Mouse (Mus musculus) gastrocnemius, postnatal 4 days (tissue): ENCODE results near the gene Gpr18. TPM values are rescaled to one million over a fixed set of nuclear protein-coding genes. Genes with fewer than 3 reads are reported as not detected.
A peak's percentile ranks its signal among the peaks of the same experiment; 100 is the strongest.

ENCODE experiments used
- DNase-seq, 2 experiments: peaks; one replicate each; pipeline ENCODE4 v3.0.0; 2021 to 2022; ENCODE audit warnings: low spot score in 2 of 2, mixed read lengths in 2 of 2
- total RNA-seq, 2 experiments: library from RNA; stranded (reverse); gene quantifications; 2 replicates each; pipeline ENCODE4 v1.2.3; 2021

Gpr18 gene
- total RNA-seq, 2 experiments from 2014 or later, result not detected

DNA sequence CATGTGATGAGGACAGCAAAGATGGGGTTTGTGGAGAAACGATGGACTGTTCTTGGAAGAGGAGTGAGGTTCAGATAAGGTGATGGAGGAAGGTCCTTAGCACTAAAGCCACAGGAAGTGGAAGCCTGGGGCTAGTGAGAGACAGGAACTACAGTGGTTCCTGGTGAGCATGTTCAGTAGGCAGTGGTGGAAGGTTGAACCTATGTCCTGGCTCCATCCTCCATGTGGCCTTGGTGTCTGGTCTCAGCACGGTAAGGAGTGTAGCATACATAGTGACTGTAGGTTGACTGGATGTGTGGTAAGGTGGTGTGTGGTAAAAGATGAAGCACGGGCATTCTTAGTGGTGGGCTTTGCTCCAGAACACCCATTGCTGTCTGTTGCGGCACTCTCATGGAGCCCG is 34.3 kb upstream of the Gpr18 start:
- no peak for DNase-seq

DNA sequence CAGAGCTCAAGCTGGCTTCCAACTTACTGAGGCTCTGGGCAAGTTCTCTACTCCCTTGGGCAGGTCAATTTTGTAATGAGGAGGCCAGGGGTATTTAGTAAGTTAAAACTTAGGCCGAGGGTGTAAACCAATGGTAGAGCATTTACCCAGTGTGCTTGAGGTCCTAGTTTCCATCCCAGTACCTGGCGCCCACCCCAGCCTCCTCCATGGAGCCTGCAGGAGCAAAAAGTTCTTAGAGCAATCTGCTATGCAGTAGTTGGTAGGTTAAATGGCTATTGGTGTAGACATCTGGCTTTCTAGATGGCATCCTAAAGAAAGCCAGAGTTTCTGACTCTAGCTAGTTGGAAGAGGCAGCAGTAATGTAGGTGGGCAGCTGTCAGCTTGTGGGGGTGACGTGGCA is 33.9 kb upstream of the Gpr18 start:
- no peak for DNase-seq

DNA sequence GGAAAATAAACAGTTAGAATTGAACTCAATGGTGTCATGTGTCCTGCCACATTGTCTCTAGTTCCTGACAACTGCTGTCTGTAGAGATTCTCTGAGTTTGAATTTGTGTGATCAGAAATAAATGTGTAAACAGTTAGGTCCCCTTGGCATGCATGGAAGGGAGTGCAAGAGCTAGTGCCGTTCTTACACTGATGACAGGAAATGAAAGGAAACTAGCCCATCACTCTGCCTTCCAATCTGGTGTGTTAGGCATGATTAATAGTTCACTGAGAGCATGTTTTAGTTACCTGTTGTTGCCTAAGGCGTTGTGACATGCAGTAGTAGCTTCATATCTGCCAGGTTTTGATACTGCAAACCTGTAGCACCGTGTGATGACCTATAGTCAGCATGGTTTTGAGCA is 32.4 kb upstream of the Gpr18 start:
- no peak for DNase-seq

GRCm38 (mm10) chr14:121947201-121947760 is 31.7 kb upstream of the Gpr18 start:
- no peak for DNase-seq

DNA sequence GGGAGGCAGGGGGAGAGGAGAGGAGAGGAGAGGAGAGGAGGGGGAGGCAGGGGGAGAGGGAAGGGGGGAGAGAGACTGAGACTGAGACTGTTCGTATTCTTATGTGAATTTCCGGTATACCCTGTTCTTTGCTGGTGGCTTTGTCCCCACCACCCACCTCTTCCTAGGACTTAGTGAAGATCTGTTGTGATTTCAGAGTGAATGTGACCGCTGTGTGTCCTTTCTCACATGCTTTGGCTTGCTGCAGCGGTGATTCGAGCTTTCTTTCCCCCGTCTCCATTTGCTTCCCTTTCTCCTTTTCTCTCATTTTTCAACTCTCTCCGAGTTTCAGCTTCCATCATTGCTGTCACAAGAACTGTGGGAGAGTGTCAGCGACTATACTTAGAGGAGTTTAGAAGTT is 31.1 kb upstream of the Gpr18 start:
- no peak for DNase-seq

- no peak for DNase-seq
Measured at GRCm38 (mm10) chr14:121946131-121946530, 30.6 kb upstream of the Gpr18 start.

DNA sequence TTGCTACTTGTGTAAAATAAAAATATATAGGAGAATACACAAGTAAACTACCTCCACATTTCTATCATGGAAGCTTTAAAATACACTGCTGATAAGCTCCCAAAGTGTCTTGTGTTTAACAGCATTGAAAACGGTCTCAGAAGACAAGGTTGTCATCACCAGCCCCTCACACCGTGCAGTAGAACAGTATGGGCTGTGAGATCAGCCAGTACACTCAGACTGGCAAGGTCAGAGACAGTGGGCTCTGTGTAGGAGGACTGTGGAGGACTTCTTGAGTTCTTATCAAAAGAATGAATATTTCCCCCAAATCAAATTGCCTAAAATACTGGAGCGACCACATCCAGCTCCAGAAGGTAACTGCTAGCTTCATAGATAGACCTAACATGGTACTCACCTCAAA is 24.0 kb upstream of the Gpr18 start:
- no peak for DNase-seq

- no peak for DNase-seq
Measured at GRCm38 (mm10) chr14:121938256-121939191, 22.9 kb upstream of the Gpr18 start.

DNA sequence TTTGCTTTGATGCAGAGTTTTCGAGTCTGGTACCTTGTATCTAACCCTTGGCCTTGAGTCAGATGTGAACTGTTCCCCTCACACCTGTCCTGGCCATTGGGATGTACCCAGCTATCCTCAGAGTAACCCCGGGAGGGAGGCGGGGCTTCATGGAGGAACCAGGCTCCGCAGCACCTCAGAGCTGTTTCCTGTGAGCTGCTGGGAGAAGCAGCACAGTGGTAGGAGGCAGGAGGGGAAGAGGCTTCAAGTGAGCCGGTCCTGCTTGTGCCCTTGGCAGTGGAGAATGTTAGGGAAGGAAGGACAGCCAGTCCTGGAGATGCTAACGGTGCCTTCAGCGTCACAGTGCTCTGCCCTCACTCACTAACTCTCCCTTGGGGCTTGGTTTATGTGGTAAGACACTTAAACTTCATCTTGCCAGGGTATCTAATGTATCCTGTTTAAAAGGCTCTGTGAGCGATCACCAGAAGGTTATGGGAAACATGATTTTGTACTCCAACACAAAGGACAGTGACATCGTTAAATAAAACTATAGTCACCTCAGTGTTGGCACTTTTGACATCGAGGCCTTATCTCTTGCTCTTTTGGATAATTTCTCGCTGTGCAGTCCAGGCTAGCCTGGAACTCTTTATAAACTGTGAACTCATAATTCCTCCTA is 22.1 kb upstream of the Gpr18 start:
- no peak for DNase-seq

- DNase-seq, result no peak
Measured at GRCm38 (mm10) chr14:121936856-121937255, 21.3 kb upstream of the Gpr18 start.

DNA sequence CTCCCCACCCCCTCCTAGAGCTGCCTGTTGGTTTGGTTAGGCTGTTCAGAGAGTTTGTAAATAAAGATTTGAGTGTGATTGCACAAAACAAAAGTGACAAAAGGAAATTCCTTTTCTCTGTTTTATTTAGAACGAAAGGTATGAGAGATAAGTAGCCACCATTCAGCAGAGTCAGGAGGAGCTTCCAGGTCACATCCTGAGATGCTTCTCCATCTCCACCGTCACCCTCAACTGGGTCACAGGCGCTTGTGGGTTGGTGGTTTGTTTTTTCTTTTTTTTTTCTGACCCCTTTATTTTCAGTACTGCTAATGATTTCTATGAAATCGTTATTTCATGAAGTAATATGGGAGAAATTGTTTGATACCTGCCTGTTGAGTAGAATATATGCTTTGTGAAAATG is 20.8 kb upstream of the Gpr18 start:
- DNase-seq, result no peak

DNA sequence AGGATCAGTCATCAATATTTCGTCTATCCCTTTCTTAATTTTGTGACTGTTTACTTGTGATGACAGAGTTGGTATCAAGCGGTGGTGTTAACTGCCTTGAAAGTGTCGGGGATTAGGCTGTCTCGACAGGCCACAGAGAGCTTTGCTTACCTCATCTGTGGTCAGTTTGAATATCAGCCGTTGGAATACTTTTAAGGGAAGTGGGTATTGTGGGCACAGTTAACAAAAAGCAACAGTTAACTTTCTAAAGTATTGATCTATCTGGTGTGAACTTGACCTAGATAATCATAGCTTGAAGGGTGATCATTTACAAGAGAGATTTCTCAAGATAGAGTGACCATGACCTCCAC is 19.0 kb upstream of the Gpr18 start:
- DNase-seq, result no peak

GRCm38 (mm10) chr14:121933906-121934596 is 18.5 kb upstream of the Gpr18 start:
- DNase-seq, result no peak

- DNase-seq, result no peak
Measured at GRCm38 (mm10) chr14:121932180-121932579, 16.6 kb upstream of the Gpr18 start.

GRCm38 (mm10) chr14:121931594-121931993 is 16.0 kb upstream of the Gpr18 start:
- DNase-seq, result no peak

- no peak for DNase-seq
Measured at GRCm38 (mm10) chr14:121930731-121931383, 15.3 kb upstream of the Gpr18 start.

GRCm38 (mm10) chr14:121929243-121929951 is 13.8 kb upstream of the Gpr18 start:
- no peak for DNase-seq

DNA sequence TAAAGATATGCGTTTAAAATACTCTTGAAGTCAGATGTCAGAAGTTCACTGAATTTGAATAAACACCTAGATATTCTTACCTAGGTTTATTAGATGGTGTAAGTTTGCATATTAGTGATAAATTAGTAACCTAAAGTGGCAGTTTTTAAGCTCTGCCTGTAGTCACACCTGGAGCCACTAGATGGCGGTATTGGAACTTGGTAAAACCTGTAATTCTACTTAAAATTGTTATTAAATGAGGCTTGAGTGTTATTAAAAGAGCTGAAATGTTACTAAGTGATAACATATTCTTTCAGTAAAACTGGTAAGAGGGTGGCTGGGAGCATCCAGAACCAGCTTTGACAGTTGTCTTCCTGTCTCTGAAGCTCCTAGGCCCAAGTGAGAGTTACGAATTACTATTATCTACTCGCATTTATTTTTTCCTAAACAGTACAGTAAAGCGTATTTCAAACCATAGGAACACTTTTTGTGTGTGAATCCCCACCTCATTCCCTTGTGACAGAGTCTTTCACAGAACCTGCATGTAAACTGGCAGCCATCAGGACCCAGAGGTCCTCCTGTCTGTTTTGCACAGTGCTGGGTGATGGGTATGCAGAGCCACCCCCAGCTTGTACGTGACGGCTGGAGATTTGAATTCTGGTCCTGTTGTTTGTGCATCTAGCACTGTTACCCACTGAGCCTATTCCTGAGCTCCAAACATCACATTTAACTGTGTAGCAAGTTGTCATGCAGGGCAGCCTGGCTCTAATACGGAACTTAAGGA is 13.0 kb upstream of the Gpr18 start:
- peak in 1 of 2 experiments; percentile 48 for DNase-seq

DNA sequence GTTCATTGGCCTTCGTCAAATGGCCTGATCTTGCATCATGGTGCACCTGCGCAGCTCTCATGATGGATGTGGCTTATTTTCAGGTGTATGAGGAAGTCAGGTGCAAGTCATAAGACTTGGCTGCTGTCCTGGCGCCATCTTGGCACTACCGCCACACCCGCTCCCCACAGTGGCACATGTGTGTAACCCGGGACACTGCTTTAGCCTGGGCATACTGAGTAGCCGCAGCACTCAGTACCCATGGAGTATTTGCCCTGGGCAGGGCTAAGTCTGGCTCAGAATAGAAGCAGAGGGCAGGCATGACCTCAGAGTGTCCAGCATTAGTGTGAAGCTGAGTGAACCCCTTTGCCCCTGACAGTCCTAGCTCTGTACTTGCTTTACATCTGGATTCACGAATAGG is 11.9 kb upstream of the Gpr18 start:
- DNase-seq, result no peak

- DNase-seq, result no peak
Measured at GRCm38 (mm10) chr14:121926901-121927300, 11.3 kb upstream of the Gpr18 start.
